Mouse (Mus musculus): ENCODE measurements at regions not wholly inside any gene's neighbourhood (a gene's known extent, or its start where the extent isn't known, plus 50 kb on each side); places are given as distances from the start of the nearest gene placed in this dataset.

- DNase-seq (ENCODE audit: low spot score): no peak
Measured at GRCm38 (mm10) chr8:115906650-115907049, 199.1 kb upstream of the Maf start.

DNA sequence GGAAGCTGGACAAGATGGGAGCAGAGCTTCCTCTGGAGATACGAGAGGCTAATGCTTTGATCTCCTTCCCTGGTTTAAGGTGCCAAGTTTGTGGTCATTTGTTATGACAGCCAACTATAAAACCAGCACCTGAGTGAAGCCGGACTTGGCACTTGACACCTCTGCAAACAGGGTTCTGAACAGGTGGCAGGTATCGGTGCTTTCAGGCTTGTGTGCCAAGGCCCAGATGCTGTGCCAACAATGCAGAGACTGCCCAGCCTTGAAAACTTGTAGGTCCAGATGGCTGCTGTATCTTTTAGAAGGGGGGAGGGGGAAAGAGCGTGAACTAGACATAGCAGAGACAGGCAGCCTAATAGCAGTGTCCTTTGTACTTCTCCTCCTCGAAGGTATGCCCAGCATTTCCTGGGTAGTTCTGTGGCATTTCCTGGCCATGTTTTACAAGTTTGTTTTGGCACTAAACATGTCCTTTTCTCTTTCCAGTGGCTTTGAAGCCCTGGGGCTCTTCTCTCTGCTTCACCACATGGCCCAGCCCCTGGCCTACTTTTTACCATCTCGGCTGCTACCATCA is 196.3 kb upstream of the Maf start:
- no peak for DNase-seq (ENCODE audit: low spot score)

DNA sequence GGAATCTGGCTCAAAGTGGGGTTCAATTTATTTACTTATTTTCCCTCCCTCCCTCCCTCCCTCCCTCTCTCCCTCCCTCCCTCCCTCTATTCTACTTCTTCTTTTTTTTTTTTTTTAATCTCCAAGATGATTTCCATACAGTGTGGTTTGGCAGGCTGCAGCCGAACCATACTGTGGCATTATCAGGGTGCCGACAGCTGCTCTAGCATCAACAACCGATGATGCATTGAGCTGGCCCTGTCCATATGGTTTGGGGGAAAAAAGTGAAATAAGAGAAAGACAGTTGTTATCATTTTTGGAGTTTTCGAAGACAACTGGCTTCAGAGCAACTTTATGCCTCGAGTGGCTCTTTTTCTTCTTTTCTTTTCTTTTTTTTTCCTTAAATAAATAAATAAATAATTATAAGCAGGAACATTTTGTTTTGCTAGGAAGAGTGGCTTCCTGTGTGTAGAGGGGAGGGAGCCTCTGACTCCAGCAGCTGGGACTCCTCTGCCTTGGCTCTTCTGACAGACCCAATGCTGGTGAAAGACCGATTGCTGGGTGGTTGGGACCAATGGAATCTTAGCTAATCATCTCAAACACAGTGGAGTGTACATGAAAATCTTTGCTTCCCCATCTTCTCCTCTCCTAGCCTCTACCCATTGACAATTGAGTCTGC is 190.1 kb upstream of the Maf start:
- no peak for DNase-seq (ENCODE audit: low spot score)

DNA sequence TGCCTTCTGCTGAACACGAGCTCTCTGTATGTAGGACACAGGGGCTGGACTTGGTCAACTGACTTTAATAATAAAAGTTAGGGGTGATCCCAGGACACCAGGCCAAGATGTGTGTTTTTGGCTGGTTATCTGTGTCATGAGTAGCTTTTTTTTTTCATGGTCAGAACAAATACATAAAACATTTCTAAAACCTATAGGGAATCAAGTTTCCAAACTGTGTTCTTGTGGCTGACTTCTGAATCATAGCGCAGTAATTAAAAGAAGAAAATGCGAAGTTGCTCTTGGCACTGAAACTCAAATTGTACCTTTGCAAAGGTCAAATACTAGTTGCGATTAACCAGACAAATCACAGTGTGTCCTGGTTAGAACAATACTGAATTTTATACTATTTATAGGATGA is 189.5 kb upstream of the Maf start:
- no peak for DNase-seq (ENCODE audit: low spot score)

GRCm38 (mm10) chr8:115896066-115896465 is 188.5 kb upstream of the Maf start:
- DNase-seq (ENCODE audit: low spot score): no peak

GRCm38 (mm10) chr8:115888278-115888677 is 180.7 kb upstream of the Maf start:
- no peak for DNase-seq (ENCODE audit: low spot score)

- DNase-seq (ENCODE audit: low spot score): no peak
Measured at GRCm38 (mm10) chr8:115885121-115885743, 177.6 kb upstream of the Maf start.

DNA sequence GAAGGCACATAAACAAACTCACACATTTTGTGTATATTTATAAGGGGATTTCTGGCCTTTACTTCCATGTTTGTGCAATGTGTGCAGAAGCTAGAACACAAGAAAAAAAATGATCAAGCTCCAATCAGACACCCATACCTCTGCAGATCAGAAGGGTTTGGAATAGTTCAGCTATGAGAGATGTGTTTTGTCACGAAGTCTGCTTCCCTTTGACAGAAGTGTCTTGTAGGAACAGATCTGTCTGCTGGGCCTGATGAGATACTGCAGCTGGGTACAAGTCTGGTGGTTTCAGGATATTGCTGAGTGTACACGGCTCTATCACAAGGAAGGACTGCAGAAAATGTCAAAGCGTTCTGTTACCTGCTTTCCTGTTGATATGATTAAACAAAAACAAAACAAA is 176.2 kb upstream of the Maf start:
- DNase-seq (ENCODE audit: low spot score): no peak

DNA sequence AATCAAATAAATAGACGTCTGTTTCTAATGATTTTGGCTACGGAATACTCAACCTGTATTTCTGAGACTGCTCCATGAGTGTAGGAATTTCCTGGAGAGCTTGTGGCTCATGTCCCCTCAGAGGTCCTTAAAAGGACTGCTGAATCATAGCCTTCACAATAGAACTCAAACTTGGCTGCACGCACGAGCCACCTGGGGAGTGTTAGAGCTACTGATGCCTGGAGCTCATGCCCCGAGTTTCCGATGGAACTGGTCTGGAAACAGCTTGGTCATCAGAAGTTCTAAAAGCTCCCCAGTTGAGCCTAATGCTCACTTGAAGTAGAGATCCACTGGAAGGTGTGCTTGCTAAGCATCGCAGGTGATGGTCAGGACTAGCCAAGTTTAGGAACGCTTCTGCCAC is 174.3 kb upstream of the Maf start:
- no peak for DNase-seq (ENCODE audit: low spot score)

DNA sequence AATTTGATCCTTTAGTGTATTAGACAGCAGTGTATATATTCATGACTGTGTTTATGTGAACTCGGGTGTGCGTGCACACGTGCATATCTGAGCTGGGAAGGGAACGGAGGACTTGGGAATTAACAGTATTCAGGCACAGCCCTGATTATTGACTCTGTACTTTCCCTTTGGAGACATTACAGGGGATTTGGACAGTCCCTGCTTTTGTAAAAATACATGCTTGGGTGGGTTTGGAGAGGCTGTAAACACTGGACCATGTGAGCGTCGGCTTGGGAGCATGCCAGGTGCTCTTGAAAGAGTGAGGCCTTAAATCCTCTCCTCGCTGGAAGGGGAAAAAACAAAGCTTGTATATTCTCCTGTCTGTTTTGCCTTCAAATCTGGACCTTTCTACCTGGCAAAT is 167.2 kb upstream of the Maf start:
- DNase-seq (ENCODE audit: low spot score): no peak

DNA sequence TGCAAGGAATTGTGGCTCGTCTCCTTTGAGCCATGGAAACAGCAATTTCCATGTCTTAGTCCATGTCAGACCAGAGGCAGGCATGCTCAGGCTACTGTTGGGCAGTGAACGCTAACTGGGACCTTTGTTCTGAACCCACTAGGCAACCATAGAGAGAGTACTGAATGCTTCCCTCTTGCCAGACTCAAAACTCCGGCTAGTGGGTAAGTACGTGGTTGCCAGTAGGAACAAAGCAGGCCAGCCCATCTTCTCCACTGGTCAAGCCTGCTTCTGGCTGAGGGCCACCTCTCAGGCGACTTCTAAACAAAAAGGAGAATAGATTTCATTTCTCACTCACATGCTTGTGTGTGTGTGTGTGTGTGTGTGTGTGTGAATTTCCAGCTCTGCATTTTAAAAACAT is 163.8 kb upstream of the Maf start:
- DNase-seq (ENCODE audit: low spot score): no peak

- no peak for DNase-seq (ENCODE audit: low spot score)
Measured at GRCm38 (mm10) chr8:115861381-115861780, 153.8 kb upstream of the Maf start.

- DNase-seq (ENCODE audit: low spot score): no peak
Measured at GRCm38 (mm10) chr8:115859406-115859805, 151.8 kb upstream of the Maf start.

- DNase-seq (ENCODE audit: low spot score): no peak
Measured at GRCm38 (mm10) chr8:115856816-115857215, 149.2 kb upstream of the Maf start.

DNA sequence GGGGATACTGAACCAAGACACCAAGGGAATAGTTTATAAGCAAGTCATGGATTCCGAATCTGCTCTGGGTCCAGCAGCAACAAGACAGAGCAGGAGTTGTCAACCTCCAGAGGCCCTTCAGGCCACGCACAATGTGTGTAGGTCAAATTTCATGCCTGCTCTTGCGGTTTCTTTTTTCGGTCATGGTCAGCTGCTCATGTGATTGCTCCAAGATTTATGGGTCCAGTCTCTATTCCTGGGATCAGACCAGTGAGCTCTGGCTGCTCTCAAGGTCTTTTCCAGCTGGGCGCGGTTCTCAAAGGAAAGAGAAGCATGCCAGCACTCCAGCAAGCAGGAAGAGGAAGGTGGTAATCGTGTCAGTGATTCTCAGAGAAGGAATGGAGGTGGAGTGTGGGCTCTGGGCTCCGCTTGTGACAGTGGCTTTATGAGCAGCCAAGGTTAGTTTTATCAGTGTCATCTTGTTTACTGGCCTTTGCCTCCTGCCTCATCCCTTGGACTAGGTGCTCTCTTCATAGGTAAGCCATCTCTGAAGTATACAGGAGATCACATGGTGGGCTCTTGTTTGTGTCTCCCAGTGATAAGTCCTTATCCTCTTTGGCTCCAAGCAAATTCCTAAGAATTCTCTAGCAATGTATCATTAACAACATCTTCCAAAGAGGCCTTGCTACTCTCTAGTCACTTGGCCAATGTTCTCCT is 148.5 kb upstream of the Maf start:
- no peak for DNase-seq (ENCODE audit: low spot score)

GRCm38 (mm10) chr8:115854209-115854900 is 146.8 kb upstream of the Maf start:
- DNase-seq (ENCODE audit: low spot score): no peak

- DNase-seq (ENCODE audit: low spot score): no peak
Measured at GRCm38 (mm10) chr8:115850552-115850951, 143.0 kb upstream of the Maf start.

DNA sequence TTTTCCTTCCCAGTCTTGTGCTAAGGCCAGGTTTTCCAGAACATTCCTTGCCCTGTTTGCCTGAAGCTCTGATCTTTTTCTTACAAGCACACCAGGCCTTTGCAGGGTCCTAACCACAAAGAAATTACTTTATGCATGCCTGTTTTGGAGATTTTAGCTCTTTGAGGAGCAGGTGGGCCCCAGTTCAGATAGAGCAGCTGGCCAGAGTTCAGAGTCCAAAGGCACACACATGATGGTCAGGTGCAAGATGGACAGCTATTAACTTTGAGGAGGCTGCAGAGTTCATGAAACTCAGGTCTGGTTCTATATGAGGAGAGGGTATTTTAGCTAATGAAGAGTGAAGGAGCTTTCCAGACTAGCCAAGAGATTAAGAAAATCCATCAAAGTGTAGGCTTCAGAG is 125.8 kb upstream of the Maf start:
- DNase-seq (ENCODE audit: low spot score): no peak

DNA sequence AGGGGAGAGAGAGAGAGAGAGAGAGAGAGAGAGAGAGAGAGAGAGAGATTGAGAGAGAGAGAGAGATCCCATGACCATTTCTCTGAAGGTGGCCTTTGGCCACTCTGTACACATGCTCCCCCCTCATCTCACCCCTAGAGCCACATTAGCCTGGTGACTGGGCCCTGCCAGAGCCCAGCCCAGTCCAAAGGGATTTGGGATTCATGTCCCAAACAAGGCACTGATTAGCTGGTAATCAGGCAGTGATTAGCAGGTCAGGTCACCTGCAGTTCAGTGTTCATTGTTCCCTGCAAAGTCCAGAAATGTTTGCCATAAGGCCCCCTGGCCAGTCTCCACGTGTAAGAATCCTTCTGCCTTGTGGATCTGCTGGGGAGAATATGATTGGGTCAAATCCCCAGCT is 124.1 kb upstream of the Maf start:
- no peak for DNase-seq (ENCODE audit: low spot score)

GRCm38 (mm10) chr8:115830012-115830662 is 122.5 kb upstream of the Maf start:
- DNase-seq (ENCODE audit: low spot score): no peak

GRCm38 (mm10) chr8:115826516-115826915 is 118.9 kb upstream of the Maf start:
- no peak for DNase-seq (ENCODE audit: low spot score)

- DNase-seq (ENCODE audit: low spot score): no peak
Measured at GRCm38 (mm10) chr8:115825899-115826502, 118.4 kb upstream of the Maf start.

Data from MN1 (cell line).